Mouse (Mus musculus) heart, adult 8-10 months (tissue): Measurements from ENCODE around the gene Olfr699. TPM values are rescaled to one million over a fixed set of nuclear protein-coding genes. Genes with fewer than 3 reads are reported as not detected.
"Not testable (repeated sequence)": the region's sequence is repeated elsewhere in the genome, so short reads cannot be mapped to it uniquely, and the experiment has no call there.

Source experiments
- DNase-seq: peaks from one replicate; pipeline ENCODE4 v3.0.0; 2022; ENCODE audit warnings: low spot score
- total RNA-seq, 4 experiments: library from RNA; stranded (reverse); gene quantifications; 2 replicates each; pipeline ENCODE4 v1.2.4; 2022

Gene Olfr699
- total RNA-seq, result not detected

DNA sequence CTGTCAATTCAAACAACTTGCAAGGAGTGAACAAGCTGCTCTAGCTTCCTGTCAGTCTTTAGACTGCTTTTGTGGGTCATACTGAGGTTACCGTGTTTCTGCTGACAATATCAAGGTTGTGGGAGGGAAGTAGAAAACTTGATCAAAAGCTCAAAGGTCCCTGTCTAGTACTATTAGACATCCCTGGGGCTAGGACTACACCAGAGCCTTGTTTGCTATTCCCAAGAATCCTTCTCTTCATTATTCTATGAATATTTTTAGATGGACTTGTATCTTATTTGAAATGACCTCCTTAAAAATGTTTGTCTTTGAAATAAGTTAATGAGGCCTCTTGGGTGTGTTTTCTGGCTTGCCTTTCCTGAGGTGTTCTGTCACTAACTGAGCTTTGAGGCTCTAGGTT lies at the start of gene Olfr699:
Olfr699 (minus strand) TSS at position 101 of the 400 bp plus-strand sequence.
- DNase-seq, result no peak

DNA sequence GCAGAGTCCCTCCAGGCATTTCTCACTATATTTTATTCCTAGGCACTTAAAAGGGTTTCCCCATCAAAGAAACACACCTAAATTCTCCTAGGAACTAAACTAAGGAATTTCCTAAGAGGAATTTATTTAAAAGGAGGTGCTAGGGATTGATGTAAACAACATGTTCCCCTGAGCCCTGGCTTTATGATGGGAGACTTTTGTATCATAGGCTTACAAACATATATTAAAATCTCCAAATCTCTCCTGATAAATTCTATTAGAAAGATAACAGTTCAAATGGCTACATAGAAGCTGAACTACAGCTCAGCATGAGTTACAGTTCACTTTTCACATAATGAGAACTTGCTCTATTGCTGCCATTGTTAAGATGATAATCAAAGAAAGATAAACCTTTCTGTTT lies 40.8 kb upstream of the Olfr699 start, which contains the start of gene Olfr702:
Olfr702 (minus strand) TSS at position 101 of the 400 bp plus-strand sequence.
- no peak for DNase-seq

DNA sequence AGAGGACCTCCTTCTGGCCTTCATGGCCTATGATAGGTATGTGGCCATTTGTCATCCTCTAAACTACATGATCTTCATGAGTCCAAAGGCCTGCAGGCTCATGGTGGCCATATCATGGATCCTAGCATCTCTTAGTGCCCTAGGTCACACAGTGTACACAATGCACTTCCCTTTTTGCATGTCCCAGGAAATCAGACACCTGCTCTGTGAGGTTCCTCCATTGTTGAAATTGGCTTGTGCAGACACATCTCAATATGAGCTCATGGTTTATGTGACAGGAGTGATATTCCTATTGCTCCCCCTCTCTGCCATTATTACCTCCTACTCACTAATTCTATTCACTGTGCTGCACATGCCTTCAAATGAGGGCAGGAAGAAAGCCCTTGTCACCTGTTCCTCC lies 25.4 kb upstream of the Olfr699 start:
- DNase-seq, result no peak

DNA sequence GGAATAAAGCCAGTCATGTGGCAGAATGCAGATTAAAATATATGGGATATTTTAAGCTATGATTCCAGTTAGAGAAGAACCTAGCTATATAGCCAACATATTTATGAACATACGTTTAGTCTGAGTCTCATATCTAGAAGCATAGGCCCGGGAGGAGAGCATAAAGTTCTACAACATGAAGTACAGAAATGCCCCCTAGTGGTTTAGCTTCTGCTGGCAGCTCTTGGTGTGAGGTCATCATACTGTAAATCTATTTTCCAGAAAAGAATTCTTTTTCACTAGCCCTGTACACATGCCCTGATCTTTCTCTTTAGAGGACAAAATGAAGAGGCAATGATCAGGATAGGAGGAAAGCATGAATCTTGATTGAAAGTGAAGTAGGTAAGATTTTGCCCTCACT lies 22.8 kb upstream of the Olfr699 start:
- no peak for DNase-seq

DNA sequence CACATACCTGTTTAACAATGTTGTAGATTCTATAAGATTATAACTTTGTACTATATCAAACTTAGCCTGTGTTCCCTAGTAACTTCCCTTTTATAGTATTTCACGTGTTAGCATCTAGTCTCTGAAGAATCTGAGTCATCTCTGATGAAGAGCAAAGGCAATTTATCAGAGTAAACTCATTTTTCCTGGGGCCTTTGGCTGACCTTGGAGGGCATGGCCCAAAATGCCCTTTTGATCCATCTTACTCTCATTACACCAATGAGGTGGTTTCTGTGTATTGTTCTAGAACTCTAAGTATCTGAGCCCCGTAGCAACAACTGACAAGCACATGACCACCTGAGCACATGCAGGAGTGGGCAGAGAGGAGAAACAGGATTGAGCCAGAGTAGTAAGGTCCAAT lies 20.8 kb upstream of the Olfr699 start, which contains the start of gene Olfr701:
Olfr701 (plus strand) TSS at position 301 of the 400 bp plus-strand sequence.
- DNase-seq, result no peak

DNA sequence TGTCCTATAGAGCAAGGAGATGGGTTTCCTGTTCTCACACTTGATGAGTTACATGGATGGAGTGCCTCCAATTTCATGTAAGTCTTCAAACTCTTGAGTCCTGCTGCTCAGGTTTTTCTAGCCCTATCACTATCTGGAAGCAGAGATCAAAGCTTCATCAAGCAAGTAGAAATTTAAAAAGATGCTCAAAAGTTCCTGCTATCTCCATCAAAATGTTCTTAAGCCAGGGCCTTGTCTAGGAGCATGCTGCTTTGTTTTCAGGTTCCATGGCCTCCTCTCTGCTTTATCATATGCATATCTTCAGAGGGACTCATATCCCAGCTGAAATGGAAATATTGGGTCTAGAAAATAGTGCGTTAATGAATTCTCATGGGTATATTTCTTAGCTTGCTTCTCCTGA lies 15.7 kb upstream of the Olfr699 start, which contains the start of gene Olfr700:
Olfr700 (minus strand) TSS at position 101 of the 400 bp plus-strand sequence.
- DNase-seq, result no peak

DNA sequence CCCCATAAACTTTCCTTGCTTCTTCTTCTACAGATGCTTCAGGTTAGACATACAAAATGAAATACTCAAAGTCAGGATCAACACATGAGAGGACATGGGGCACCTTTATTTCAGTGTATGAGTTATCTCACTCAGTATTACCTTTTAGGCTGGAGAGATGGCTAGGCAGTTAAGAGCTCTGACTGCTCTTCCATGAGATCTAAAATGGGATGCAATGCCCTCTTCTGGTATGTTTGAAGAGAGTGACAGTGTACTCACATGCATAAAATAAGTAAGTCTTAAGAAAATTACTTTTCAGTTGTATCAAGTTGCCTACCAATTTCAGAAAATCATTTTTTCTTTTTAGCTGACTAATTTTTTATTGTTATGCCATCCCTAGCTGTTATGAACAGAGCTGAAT lies 4.7 kb downstream of the Olfr699 start:
- DNase-seq, result no peak

DNA sequence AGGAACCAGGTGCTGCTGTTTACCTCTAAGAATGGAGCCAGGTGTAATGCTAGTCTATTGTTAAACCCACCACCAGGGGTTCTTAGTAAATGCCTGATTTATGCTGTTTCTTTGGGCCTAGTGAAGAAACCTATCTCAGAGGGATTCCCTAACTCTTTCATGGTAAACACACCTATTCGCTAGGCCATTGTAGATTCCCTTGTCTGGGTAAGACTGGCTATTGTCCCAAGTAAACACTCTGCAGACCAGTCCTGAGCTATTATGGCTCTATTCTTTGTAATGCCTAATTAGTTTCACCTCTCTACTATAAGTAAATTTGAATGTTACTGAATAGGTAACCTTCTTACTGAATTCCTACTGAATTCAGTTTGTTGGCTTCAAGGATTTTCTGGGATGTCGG lies 32.0 kb downstream of the Olfr699 start:
- not testable (repeated sequence) for DNase-seq

DNA sequence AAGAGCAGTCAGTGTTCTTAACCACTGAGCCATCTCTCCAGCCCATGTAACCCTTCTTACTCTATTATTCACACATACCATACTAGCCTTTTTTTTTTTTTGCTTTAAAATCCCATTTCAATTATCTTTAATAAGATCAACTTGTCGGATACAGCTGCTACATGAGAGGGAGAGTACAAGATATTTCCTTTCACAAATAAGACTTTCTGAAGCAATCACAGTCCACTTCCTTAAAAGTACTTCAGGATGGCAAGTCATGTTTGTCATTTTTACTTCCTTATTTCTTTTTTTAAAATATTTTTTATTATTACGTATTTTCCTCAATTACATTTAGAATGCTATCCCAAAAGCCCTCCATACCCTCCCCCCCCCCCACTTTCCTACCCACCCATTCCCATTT lies 34.2 kb downstream of the Olfr699 start:
- DNase-seq, result no peak

DNA sequence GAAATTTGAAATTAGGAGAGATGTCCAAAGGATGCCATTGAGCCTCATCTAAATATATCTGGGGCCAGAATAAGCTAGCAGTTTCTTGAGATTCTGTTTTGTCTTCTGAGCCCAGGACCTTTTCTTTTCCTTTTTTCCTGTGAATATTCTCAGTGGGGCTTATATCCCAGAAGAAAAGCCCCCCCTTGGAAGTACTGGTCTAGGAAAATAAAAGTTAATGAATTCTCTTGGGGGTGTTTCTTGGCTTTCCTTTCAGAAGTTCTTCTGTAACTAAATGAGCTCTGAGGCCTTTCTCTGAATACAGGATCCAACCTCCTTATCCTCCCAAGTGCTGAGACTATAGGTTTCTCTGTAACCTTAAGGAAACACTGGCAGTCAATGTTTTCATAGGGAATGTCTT lies 37.7 kb downstream of the Olfr699 start, which contains the start of gene Olfr698:
Olfr698 (minus strand) TSS at position 101 of the 400 bp plus-strand sequence.
- no peak for DNase-seq

DNA sequence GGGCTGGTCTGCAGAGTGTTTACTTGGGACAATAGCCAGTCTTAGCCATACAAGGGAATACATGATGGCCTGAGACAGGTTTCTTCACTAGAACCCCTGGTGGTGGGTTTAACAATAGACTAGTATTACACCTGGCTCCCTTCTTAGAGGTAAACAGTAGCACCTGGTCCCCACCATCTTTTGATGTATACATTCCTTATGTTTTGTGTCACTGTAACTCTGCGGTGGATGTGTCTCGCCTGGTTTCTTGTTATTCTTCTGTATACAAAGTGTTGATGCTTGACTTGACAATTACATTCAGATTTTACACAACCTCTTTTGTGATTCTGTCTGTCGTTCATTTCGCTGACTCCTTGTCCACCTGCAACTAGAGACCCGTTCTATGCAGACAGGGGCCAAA lies 47.2 kb downstream of the Olfr699 start:
- no peak for DNase-seq

DNA sequence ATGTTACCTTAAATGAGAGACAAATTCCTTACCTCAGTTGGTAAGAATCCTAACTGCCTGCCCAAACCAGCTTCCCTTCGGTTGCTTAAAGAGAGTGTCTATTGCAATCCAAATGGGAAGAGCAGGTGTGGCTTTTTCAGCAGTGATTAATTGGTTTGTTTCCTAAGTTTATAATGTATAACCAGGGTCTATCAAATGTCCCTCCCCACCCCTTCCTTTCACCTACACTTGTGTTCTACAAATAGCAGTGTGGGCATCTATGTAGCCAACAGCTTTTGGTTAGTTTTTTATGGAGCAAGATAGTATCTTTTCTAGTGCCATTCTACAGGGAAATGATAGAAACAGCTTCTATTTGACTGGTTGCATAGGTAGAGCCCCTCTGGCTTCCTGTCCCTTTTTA lies 50.7 kb downstream of the Olfr699 start, which contains the start of gene Olfr697:
Olfr697 (minus strand) TSS at position 101 of the 400 bp plus-strand sequence.
- DNase-seq, result no peak

Other genes starting within 250 kb of the Olfr699 start
- gene Olfr693, start 112.6 kb downstream of the Olfr699 start, total RNA-seq, result not detected
- gene Olfr694, start 101.4 kb downstream of the Olfr699 start, total RNA-seq, result not detected
- gene Olfr695, start 76.8 kb downstream of the Olfr699 start, total RNA-seq, result not detected
- not detected for gene Olfr697, start 50.8 kb downstream of the Olfr699 start, total RNA-seq
- gene Olfr698, start 37.8 kb downstream of the Olfr699 start, total RNA-seq, result not detected
- not detected for gene Olfr700, start 15.6 kb upstream of the Olfr699 start, total RNA-seq
- gene Olfr701, start 20.9 kb upstream of the Olfr699 start, total RNA-seq, result not detected
- not detected for gene Olfr702, start 40.7 kb upstream of the Olfr699 start, total RNA-seq
- gene Olfr703, start 50.2 kb upstream of the Olfr699 start, total RNA-seq, result not detected
- not detected for gene Olfr704, start 70.0 kb upstream of the Olfr699 start, total RNA-seq
- gene Olfr705, start 83.7 kb upstream of the Olfr699 start, total RNA-seq, result not detected
- not detected for gene Olfr706, start 95.0 kb upstream of the Olfr699 start, total RNA-seq
- not detected for gene Olfr707, start 108.0 kb upstream of the Olfr699 start, total RNA-seq
- not detected for gene Olfr1532-ps1, start 114.8 kb upstream of the Olfr699 start, total RNA-seq
- not detected for gene Olfr709-ps1, start 139.0 kb upstream of the Olfr699 start, total RNA-seq
- not detected for gene Olfr710, start 155.1 kb upstream of the Olfr699 start, total RNA-seq
- not detected for gene Olfr6, start 170.7 kb upstream of the Olfr699 start, total RNA-seq
- not detected for gene Olfr711, start 182.3 kb upstream of the Olfr699 start, total RNA-seq
- gene Olfr2, start 212.9 kb upstream of the Olfr699 start, total RNA-seq, result not detected
- not detected for gene Olfr713, start 238.0 kb upstream of the Olfr699 start, total RNA-seq